Mouse (Mus musculus): ENCODE data around the gene Oaz2. TPM values are rescaled to one million over a fixed set of nuclear protein-coding genes. Genes with fewer than 3 reads are reported as not detected.

Gene Oaz2
- total RNA-seq, 1 experiment, result 51.5 TPM

- Histone ChIP-seq H3K36me3 (ENCODE audit: control insufficient read depth, insufficient read depth, low read length, poor library complexity, severe bottlenecking) (peaks cover 30% of the 10 kb centered on the region), H3K4me1 (ENCODE audit: control insufficient read depth in 2 of 2, insufficient read depth in 2 of 2, low read length in 2 of 2, poor library complexity in 1 of 2) (peaks cover 0 to 13% of the 10 kb centered on the region in 2 experiments; a peak in 1 of 4 replicates), H3K9ac (ENCODE audit: insufficient read depth, low read depth, low read length, poor library complexity, severe bottlenecking) (no peak overlapping the region), H3K9me3 (ENCODE audit: control insufficient read depth, insufficient read depth, low read depth, low read length) (no peaks in the 10 kb centered on the region), H3K4me3 (ENCODE audit: insufficient read depth in 1 of 2, low read depth in 1 of 2, low read length in 2 of 2, poor library complexity in 1 of 2, severe bottlenecking in 1 of 2) (no peak overlapping the region), H3K27ac (ENCODE audit: insufficient read depth, low read depth, low read length, poor library complexity, severe bottlenecking) (no peak overlapping the region)
- in situ Hi-C loops (cut with MboI; ENCODE audit: low sequenced_read_pairs in 2 of 2, unreplicated experiment in 2 of 2), result loop anchor here (10.0 kb wide), 1 partner anchor 56 kb away; no protein-coding TSS in a partner anchor
- DNase-seq (ENCODE audit: low read depth, low spot score), result no peak
- no peak for TF ChIP-seq MAFK (IDR thresholded peaks at IDR 0.05; ENCODE audit: insufficient read depth, low read depth, low read length)
- TF ChIP-seq ZC3H11A (IDR thresholded peaks at IDR 0.05; ENCODE audit: borderline replicate concordance, low read depth, low read length), result no peak
- TF ChIP-seq HCFC1 (IDR thresholded peaks at IDR 0.05; ENCODE audit: borderline replicate concordance, insufficient read depth, low read length), result no peak
- no peak for TF ChIP-seq CHD2 (IDR thresholded peaks at IDR 0.05; ENCODE audit: low read depth, low read length)
- no peak for TF ChIP-seq ZNF384 (IDR thresholded peaks at IDR 0.05; ENCODE audit: low read depth, low read length)
Observed at GRCm38 (mm10) chr9:65661029-65661428, 6.8 kb upstream of the Oaz2 start.

- peaks cover 0 to 13% of the 10 kb centered on the region in 2 experiments; a peak in 1 of 4 replicates for H3K4me1 ChIP-seq (ENCODE audit: control insufficient read depth in 2 of 2, insufficient read depth in 2 of 2, low read length in 2 of 2, poor library complexity in 1 of 2)
- H3K9ac ChIP-seq (ENCODE audit: insufficient read depth, low read depth, low read length, poor library complexity, severe bottlenecking), result no peak overlapping the region
- in situ Hi-C loops (cut with MboI; ENCODE audit: low sequenced_read_pairs in 2 of 2, unreplicated experiment in 2 of 2), result loop anchor here (10.0 kb wide), 1 partner anchor 57 kb away; no protein-coding TSS in a partner anchor
- no peak for DNase-seq (ENCODE audit: low read depth, low spot score)
- H3K4me3 ChIP-seq (ENCODE audit: insufficient read depth in 1 of 2, low read depth in 1 of 2, low read length in 2 of 2, poor library complexity in 1 of 2, severe bottlenecking in 1 of 2), result no peak overlapping the region
- no peak overlapping the region for H3K27ac ChIP-seq (ENCODE audit: insufficient read depth, low read depth, low read length, poor library complexity, severe bottlenecking)
- TF ChIP-seq ZC3H11A (IDR thresholded peaks at IDR 0.05; ENCODE audit: borderline replicate concordance, low read depth, low read length) (no peak), ZNF384 (IDR thresholded peaks at IDR 0.05; ENCODE audit: low read depth, low read length) (no peak), HCFC1 (IDR thresholded peaks at IDR 0.05; ENCODE audit: borderline replicate concordance, insufficient read depth, low read length) (no peak), CHD2 (IDR thresholded peaks at IDR 0.05; ENCODE audit: low read depth, low read length) (no peak), MAFK (IDR thresholded peaks at IDR 0.05; ENCODE audit: insufficient read depth, low read depth, low read length) (no peak)
- H3K9me3 ChIP-seq (ENCODE audit: control insufficient read depth, insufficient read depth, low read depth, low read length), result no peaks in the 10 kb centered on the region
- peaks cover 30% of the 10 kb centered on the region for H3K36me3 ChIP-seq (ENCODE audit: control insufficient read depth, insufficient read depth, low read length, poor library complexity, severe bottlenecking)
Observed at GRCm38 (mm10) chr9:65661493-65661892, 6.3 kb upstream of the Oaz2 start.

- peaks cover 16% of the 10 kb centered on the region for H3K36me3 ChIP-seq (ENCODE audit: control insufficient read depth, insufficient read depth, low read length, poor library complexity, severe bottlenecking)
- H3K4me3 ChIP-seq (ENCODE audit: insufficient read depth in 1 of 2, low read depth in 1 of 2, low read length in 2 of 2, poor library complexity in 1 of 2, severe bottlenecking in 1 of 2), result no peak overlapping the region
- H3K9me3 ChIP-seq (ENCODE audit: control insufficient read depth, insufficient read depth, low read depth, low read length), result no peaks in the 10 kb centered on the region
- TF ChIP-seq HCFC1 (IDR thresholded peaks at IDR 0.05; ENCODE audit: borderline replicate concordance, insufficient read depth, low read length) (no peak), ZNF384 (IDR thresholded peaks at IDR 0.05; ENCODE audit: low read depth, low read length) (no peak), CHD2 (IDR thresholded peaks at IDR 0.05; ENCODE audit: low read depth, low read length) (no peak), MAFK (IDR thresholded peaks at IDR 0.05; ENCODE audit: insufficient read depth, low read depth, low read length) (no peak), ZC3H11A (IDR thresholded peaks at IDR 0.05; ENCODE audit: borderline replicate concordance, low read depth, low read length) (no peak)
- peak; percentile 56 for DNase-seq (ENCODE audit: low read depth, low spot score)
- H3K27ac ChIP-seq (ENCODE audit: insufficient read depth, low read depth, low read length, poor library complexity, severe bottlenecking), result no peak overlapping the region
- peaks cover 0 to 10% of the 10 kb centered on the region in 2 experiments; a peak in 1 of 4 replicates for H3K4me1 ChIP-seq (ENCODE audit: control insufficient read depth in 2 of 2, insufficient read depth in 2 of 2, low read length in 2 of 2, poor library complexity in 1 of 2)
- in situ Hi-C loops (cut with MboI; ENCODE audit: low sequenced_read_pairs in 2 of 2, unreplicated experiment in 2 of 2), result loop anchor here (10.0 kb wide), 1 partner anchor 59 kb away; no protein-coding TSS in a partner anchor
- H3K9ac ChIP-seq (ENCODE audit: insufficient read depth, low read depth, low read length, poor library complexity, severe bottlenecking), result no peak overlapping the region
Observed at GRCm38 (mm10) chr9:65664163-65664562, 3.6 kb upstream of the Oaz2 start.

GRCm38 (mm10) chr9:65666042-65666441 is 1.8 kb upstream of the Oaz2 start:
- peaks cover 0 to 8% of the 10 kb centered on the region in 2 experiments; a peak in 2 of 4 replicates for H3K4me1 ChIP-seq (ENCODE audit: control insufficient read depth in 2 of 2, insufficient read depth in 2 of 2, low read length in 2 of 2, poor library complexity in 1 of 2)
- DNase-seq (ENCODE audit: low read depth, low spot score), result peak; percentile 62
- no peaks in the 10 kb centered on the region for H3K9me3 ChIP-seq (ENCODE audit: control insufficient read depth, insufficient read depth, low read depth, low read length)
- H3K9ac ChIP-seq (ENCODE audit: insufficient read depth, low read depth, low read length, poor library complexity, severe bottlenecking), result no peak overlapping the region
- H3K4me3 ChIP-seq (ENCODE audit: insufficient read depth in 1 of 2, low read depth in 1 of 2, low read length in 2 of 2, poor library complexity in 1 of 2, severe bottlenecking in 1 of 2), result no peak overlapping the region
- H3K36me3 ChIP-seq (ENCODE audit: control insufficient read depth, insufficient read depth, low read length, poor library complexity, severe bottlenecking), result peaks cover 5% of the 10 kb centered on the region; the same call in 1 of the 2 replicates
- in situ Hi-C loops (cut with MboI; ENCODE audit: low sequenced_read_pairs in 2 of 2, unreplicated experiment in 2 of 2), result loop anchor here (10.0 kb wide), 1 partner anchor 61 kb away; no protein-coding TSS in a partner anchor
- TF ChIP-seq ZNF384 (IDR thresholded peaks at IDR 0.05; ENCODE audit: low read depth, low read length), result no peak
- TF ChIP-seq ZC3H11A (IDR thresholded peaks at IDR 0.05; ENCODE audit: borderline replicate concordance, low read depth, low read length), result 0 out of 2 replicates have a peak, but pooled peaks have one; percentile 23
- no peak overlapping the region for H3K27ac ChIP-seq (ENCODE audit: insufficient read depth, low read depth, low read length, poor library complexity, severe bottlenecking)
